Mouse (Mus musculus) limb, embryonic 15.5 days (tissue): ENCODE data around the gene Tada2a. TPM values are rescaled to one million over a fixed set of nuclear protein-coding genes. Genes with fewer than 3 reads are reported as not detected.

ENCODE experiments used
- ATAC-seq: fragments of 200-750 bp; cut with Nextera tagmentation; 2 replicates; pipeline ENCODE4 v1.8.0; 2017; ENCODE audit warnings: low read depth, moderate TSS enrichment; ENCODE audit not compliant: insufficient number of reproducible peaks, low FRiP score, low TSS enrichment
- H3K27ac ChIP-seq: fragments of 300-500 bp; sonication (generic); 2 replicates; pipeline ENCODE4 v1.5.1; 2015; ENCODE audit warnings: moderate library complexity, mild to moderate bottlenecking, inconsistent platforms
- H3K27me3 ChIP-seq: fragments of 300-500 bp; sonication (generic); 2 replicates; pipeline ENCODE4 v1.6.1; 2015; ENCODE audit warnings: inconsistent platforms
- H3K36me3 ChIP-seq: fragments of 300-500 bp; sonication (generic); 2 replicates; pipeline ENCODE4 v1.6.1; 2015; ENCODE audit warnings: inconsistent platforms
- H3K4me1 ChIP-seq: fragments of 300-500 bp; sonication (generic); 2 replicates; pipeline ENCODE4 v1.6.1; 2015; ENCODE audit warnings: inconsistent platforms
- H3K4me2 ChIP-seq: fragments of 300-500 bp; sonication (generic); 2 replicates; pipeline ENCODE4 v1.6.1; 2015; ENCODE audit warnings: mild to moderate bottlenecking, inconsistent platforms
- H3K4me3 ChIP-seq: fragments of 300-500 bp; sonication (generic); 2 replicates; pipeline ENCODE4 v1.5.1; 2015; ENCODE audit warnings: mild to moderate bottlenecking, inconsistent platforms
- H3K9ac ChIP-seq: fragments of 300-500 bp; sonication (generic); 2 replicates; pipeline ENCODE4 v1.6.1; 2015; ENCODE audit warnings: inconsistent platforms
- H3K9me3 ChIP-seq: fragments of 300-500 bp; sonication (generic); 2 replicates; pipeline ENCODE4 v1.6.1; 2016; ENCODE audit warnings: inconsistent platforms
- WGBS: fragments of 180-500 bp; shearing (Covaris S2); methylation state at CpG from one replicate; pipeline ENCODE4 v1.1.7; 2015; 5-methylcytosine and 5-hydroxymethylcytosine counted together
- polyA plus RNA-seq: library from polyadenylated mRNA; unstranded; fragments of >200 nt; fragmentation: Nextera tagmentation; extraction: Ambion mirVana; gene quantifications from 2 replicates; pipeline ENCODE4 v1.2.1, GENCODE M21; 2015

The Tada2a gene
- polyA plus RNA-seq, 1 experiment from 2014 or later = 32.8 TPM

GRCm38 (mm10) chr11:84101182-84101581 is 28.2 kb downstream of the Tada2a start:
- no peak for ATAC-seq
- H3K4me3 ChIP-seq = no peak overlapping the region
- H3K27ac ChIP-seq = peak overlapping the region; percentile 50
- H3K4me1 ChIP-seq = 0 out of 2 replicates have a peak, but pooled peaks cover 3% of the 10 kb centered on the region
- H3K9me3 ChIP-seq = no peaks in the 10 kb centered on the region
- H3K4me2 ChIP-seq = no peak overlapping the region
- peaks cover 70% of the 10 kb centered on the region for H3K36me3 ChIP-seq
- H3K27me3 ChIP-seq = no peaks in the 10 kb centered on the region
- H3K9ac ChIP-seq = no peak overlapping the region

DNA sequence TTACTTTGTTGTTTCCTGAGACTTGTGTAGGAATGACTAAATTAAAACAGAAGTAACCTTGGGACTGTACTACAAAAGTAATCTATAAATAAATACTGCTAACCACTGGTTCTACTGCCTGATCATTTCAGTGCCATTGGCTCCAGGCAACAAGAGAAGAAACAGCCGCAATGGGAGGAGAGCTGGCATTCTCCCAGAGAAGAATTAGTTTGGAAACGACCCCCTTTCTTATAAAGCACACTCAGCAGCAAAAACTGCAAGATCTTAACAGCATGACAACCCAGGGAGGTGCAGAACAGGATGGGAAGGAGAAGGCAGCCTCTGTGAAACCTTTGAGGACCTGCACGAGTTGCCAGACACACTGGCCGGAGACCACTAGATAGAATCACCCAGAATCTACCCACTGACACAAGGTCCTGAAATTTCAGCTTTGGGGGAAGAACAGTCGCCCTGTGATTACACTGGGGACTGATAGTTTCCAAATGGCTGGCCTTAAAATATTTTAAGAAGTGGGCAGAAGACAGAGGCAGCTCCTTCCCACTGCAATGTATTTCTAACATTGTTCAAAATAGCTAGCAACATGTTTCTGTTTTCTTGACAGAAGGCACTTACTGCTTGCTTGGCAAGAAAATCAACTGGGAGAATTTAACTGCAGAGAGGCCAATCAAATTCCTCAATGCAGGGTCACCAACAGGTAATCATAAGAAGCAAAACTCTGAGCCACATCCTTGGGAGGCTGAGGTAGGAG is 32.0 kb downstream of the Tada2a start:
- no peak overlapping the region for H3K27ac ChIP-seq
- H3K4me1 ChIP-seq = 0 out of 2 replicates have a peak, but pooled peaks cover 3% of the 10 kb centered on the region
- no peak overlapping the region for H3K9ac ChIP-seq
- no peak overlapping the region for H3K4me3 ChIP-seq
- no peaks in the 10 kb centered on the region for H3K9me3 ChIP-seq
- peaks cover 50% of the 10 kb centered on the region for H3K36me3 ChIP-seq
- 62% methylated on average over 5 of the region's 5 CpGs for WGBS
- H3K27me3 ChIP-seq = no peaks in the 10 kb centered on the region
- no peak for ATAC-seq
- no peak overlapping the region for H3K4me2 ChIP-seq

DNA sequence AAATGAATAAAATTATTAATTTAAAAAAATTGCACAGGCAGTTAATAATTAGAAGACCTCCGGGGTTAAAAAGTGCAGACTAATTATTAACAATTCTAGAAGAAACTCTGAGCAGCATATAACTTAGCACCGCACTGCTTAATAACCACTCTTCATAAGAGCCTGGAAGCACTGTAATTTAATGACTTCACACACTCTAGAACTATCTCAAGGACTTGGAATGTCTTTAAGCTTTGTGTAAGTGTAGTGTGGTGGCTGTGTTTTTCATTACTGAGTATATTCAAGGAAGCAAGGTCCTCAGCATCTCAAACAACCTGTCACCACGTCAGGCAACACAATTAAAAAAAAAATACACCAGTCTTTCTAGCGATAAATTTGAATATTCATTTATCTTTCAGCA is 34.3 kb downstream of the Tada2a start:
- Histone ChIP-seq H3K9me3 (no peaks in the 10 kb centered on the region), H3K27me3 (no peaks in the 10 kb centered on the region), H3K4me2 (no peak overlapping the region), H3K9ac (no peak overlapping the region), H3K27ac (no peak overlapping the region), H3K4me1 (no peaks in the 10 kb centered on the region), H3K4me3 (no peak overlapping the region), H3K36me3 (peaks cover 47% of the 10 kb centered on the region)
- ATAC-seq = no peak
- WGBS = 84% methylated on average over 4 of the region's 4 CpGs

- Histone ChIP-seq H3K27ac (no peak overlapping the region), H3K9ac (no peak overlapping the region), H3K9me3 (no peaks in the 10 kb centered on the region), H3K4me2 (no peak overlapping the region), H3K36me3 (peaks cover 56% of the 10 kb centered on the region), H3K27me3 (no peaks in the 10 kb centered on the region), H3K4me3 (no peak overlapping the region), H3K4me1 (no peaks in the 10 kb centered on the region)
- ATAC-seq = no peak
- WGBS = 88% methylated on average over 8 of the region's 8 CpGs
These were observed 38.8 kb downstream of the Tada2a start for GRCm38 (mm10) chr11:84090572-84090971.

- Histone ChIP-seq H3K27me3 (no peaks in the 10 kb centered on the region), H3K36me3 (peaks cover 50% of the 10 kb centered on the region), H3K9me3 (no peaks in the 10 kb centered on the region), H3K4me3 (no peak overlapping the region), H3K4me1 (peaks cover 6% of the 10 kb centered on the region), H3K4me2 (no peak overlapping the region), H3K9ac (no peak overlapping the region), H3K27ac (no peak overlapping the region)
- WGBS = 92% methylated on average over 5 of the region's 5 CpGs
- no peak for ATAC-seq
These were observed 47.5 kb downstream of the Tada2a start for GRCm38 (mm10) chr11:84081901-84082300.

- 83% methylated on average over 3 of the region's 3 CpGs for WGBS
- peaks cover 43% of the 10 kb centered on the region for H3K36me3 ChIP-seq
- no peak for ATAC-seq
These were observed 49.1 kb downstream of the Tada2a start for GRCm38 (mm10) chr11:84080327-84080726.

DNA sequence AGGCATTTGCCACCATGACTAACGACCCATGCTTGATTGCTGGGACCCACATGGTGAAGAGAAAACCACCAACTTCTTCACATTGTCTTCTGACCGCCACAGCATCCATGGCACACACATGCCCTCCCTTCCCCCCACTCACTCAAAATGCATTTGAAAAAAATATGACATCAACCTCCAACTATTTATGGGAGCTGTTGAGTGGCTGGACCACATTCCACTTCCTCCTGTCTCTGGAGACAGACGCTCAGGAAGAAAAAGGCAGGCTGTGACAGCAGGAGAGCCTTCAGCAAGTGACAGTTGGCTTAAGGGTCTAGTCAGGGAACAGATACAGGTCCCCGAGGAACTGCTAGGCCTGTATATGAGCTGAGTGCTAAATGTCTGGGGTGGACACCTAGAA is 49.5 kb downstream of the Tada2a start:
- Histone ChIP-seq H3K27ac (no peak overlapping the region; the same call in 1 of the 2 replicates), H3K27me3 (no peaks in the 10 kb centered on the region), H3K36me3 (peaks cover 42% of the 10 kb centered on the region), H3K4me1 (peaks cover 6% of the 10 kb centered on the region), H3K9me3 (no peaks in the 10 kb centered on the region), H3K9ac (no peak overlapping the region), H3K4me2 (no peak overlapping the region), H3K4me3 (no peak overlapping the region)
- WGBS = 69% methylated on average over 4 of the region's 4 CpGs
- ATAC-seq = no peak

More at GRCm38 (mm10) chr11:84080327-84080726, 49.1 kb downstream of the Tada2a start:
- H3K4me2 ChIP-seq = no peak overlapping the region
- no peaks in the 10 kb centered on the region for H3K9me3 ChIP-seq
- peaks cover 6% of the 10 kb centered on the region for H3K4me1 ChIP-seq
- no peaks in the 10 kb centered on the region for H3K27me3 ChIP-seq
- H3K4me3 ChIP-seq = no peak overlapping the region
- H3K9ac ChIP-seq = no peak overlapping the region
- H3K27ac ChIP-seq = no peak overlapping the region

DNA sequence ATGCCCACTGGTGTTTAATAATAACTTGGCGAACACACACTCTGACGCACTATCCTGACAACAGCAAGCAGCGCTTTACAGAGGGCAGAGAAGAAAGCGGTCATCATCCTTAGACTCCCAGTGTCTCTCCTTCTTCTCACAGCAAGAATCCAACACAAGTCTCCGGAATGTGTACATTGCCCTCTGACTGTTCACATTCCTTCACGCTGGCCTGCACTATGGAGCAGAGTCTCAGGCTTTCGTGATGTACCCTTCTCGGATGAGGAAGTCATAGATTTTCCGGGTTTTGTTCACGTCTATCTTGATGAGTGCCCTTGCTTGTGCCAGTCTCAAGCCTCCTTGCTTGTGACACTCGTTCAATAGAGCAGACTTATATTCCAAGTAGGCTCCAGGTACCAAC is 50.0 kb downstream of the Tada2a start:
- Histone ChIP-seq H3K4me1 (peaks cover 6% of the 10 kb centered on the region), H3K9me3 (no peaks in the 10 kb centered on the region), H3K9ac (no peak overlapping the region), H3K4me3 (no peak overlapping the region), H3K27me3 (no peaks in the 10 kb centered on the region), H3K4me2 (no peak overlapping the region), H3K27ac (peak overlapping the region; percentile 43; the same call in 1 of the 2 replicates), H3K36me3 (peaks cover 40% of the 10 kb centered on the region)
- ATAC-seq = no peak
- WGBS = 88% methylated on average over 11 of the region's 11 CpGs

DNA sequence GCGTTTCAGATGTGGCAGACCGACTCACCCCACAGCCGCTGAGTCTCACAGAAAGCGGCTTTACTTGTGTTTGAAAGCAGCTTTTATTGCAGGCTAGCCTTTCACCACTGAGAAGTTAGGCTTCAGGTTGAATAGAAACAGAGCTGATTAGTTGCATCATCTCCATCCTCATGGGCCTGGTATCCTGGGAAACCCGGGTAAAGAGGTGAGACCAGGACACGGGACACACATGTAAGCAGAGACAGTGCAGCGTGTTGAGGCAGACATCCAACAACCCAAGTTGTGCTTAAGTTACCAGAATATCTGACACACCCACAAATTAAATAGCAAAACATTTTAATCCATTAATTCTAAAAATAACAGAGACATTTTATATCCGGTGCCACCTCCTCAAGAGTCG is 50.8 kb downstream of the Tada2a start:
- Histone ChIP-seq H3K4me3 (no peak overlapping the region), H3K4me1 (peaks cover 14% of the 10 kb centered on the region), H3K36me3 (peaks cover 40% of the 10 kb centered on the region), H3K27ac (no peak overlapping the region), H3K9ac (no peak overlapping the region), H3K27me3 (no peaks in the 10 kb centered on the region), H3K9me3 (no peaks in the 10 kb centered on the region), H3K4me2 (no peak overlapping the region)
- WGBS = 78% methylated on average over 9 of the region's 9 CpGs
- ATAC-seq = no peak

DNA sequence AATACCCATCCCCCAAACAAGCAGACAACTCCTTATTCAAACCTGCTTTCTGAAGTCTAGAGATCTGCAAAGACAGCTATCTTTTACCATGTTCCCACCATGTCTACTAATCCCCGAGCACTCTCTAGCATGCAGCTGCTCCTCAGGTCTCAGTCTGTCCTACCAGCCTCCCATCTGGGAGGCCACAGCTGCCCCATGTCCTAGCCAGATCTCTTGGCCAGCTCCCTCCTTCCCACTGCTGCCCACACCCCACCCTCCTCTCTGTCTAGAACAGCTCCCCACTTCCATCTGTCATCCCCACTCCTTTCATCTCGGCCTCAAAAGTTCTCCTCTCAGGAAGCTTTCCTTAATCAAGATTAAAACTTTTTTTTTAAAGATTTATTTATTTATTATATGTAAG is 52.4 kb downstream of the Tada2a start:
- Histone ChIP-seq H3K4me2 (no peak overlapping the region), H3K4me3 (no peak overlapping the region), H3K27ac (no peak overlapping the region), H3K9ac (no peak overlapping the region), H3K9me3 (no peaks in the 10 kb centered on the region), H3K4me1 (peaks cover 23% of the 10 kb centered on the region), H3K27me3 (no peaks in the 10 kb centered on the region), H3K36me3 (peaks cover 28% of the 10 kb centered on the region)
- ATAC-seq = no peak
- 77% methylated on average over 2 of the region's 2 CpGs for WGBS

DNA sequence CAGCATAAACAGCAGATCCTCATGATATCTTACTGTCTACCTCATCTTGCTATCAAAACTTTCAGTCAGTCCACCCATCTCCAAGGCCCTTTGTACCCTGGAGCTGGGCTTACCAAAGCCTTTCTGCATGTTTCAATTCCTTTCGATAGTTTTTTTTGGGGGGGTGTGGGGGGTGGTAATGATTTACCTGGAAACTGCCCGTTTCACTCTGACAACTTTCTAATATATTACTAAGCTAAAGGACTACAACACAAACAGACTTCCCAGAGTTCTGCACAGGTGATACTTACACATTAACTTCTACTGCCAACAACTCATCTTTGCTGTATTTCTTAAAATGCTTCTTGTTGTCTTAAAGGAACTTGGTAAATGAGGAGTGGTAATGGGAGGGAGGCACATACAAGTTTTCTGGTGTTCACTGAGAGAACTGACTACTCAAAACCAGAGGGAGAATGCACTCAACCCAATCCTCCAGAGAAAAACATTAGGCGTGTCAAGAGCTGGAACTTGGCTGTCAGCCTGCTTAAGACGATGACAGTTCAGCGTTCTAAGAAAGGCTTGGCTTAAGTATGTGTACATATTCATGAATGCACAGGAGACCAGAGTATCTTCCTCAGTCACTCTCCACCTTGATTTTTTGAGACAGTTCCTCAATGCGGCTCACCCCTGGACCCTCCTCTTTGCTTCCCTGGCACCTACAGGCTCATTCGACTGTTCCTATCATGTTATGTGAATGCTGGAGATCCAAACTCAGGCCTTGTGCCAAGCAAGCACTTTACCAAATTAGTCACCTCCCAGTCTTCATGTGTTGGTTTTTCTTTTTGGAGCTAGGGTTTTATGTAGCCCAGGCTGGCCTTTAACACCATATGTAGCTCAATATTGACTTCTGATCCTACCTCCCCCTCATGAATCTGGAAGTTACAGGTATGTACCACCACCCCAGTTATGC is 55.3 kb downstream of the Tada2a start:
- H3K27ac ChIP-seq = no peak overlapping the region

More for the DNA sequence above, 55.3 kb downstream of the Tada2a start:
- WGBS = 60% methylated on average over 7 of the region's 7 CpGs
- ATAC-seq = no peak
- Histone ChIP-seq H3K9ac (no peak overlapping the region), H3K36me3 (peaks cover 9% of the 10 kb centered on the region; the same call in 1 of the 2 replicates), H3K4me3 (no peak overlapping the region), H3K4me2 (no peak overlapping the region), H3K4me1 (peaks cover 18% of the 10 kb centered on the region), H3K9me3 (no peaks in the 10 kb centered on the region), H3K27me3 (peaks cover 2% of the 10 kb centered on the region)
